ENCODE assay signal across 22 mouse cellular contexts in genomic region chr3:155401763-155402162, GRCm38 (mm10).
"Had no signal": no experiment of that assay in that cellular context is flagged by ENCODE, and none has a peak within 500 bp of the region (broad histone marks: within the 10 kb centered on the region; RNA-seq: fewer than 3 reads in every experiment).

No protein-coding gene starts in this region.

- H3K27ac ChIP-seq: kidney, embryonic 15.5 days; left cerebral cortex, adult 2 months; limb, embryonic 13.5 days; liver, embryonic 14.5 days; midbrain, embryonic 15.5 days; neural tube, embryonic 13.5 days; stomach, postnatal 0 days had no signal

- H3K9ac ChIP-seq: kidney, embryonic 15.5 days; limb, embryonic 13.5 days; liver, embryonic 14.5 days; liver, postnatal 0 days; midbrain, embryonic 15.5 days; neural tube, embryonic 13.5 days had no signal

- ATAC-seq: intestine, postnatal 0 days; liver, postnatal 0 days; midbrain, embryonic 15.5 days had no signal

- H3K4me3 ChIP-seq: kidney, embryonic 15.5 days; left cerebral cortex, adult 2 months; limb, embryonic 13.5 days; midbrain, embryonic 15.5 days; myocyte; neural tube, embryonic 13.5 days had no signal

- H3K36me3 ChIP-seq: kidney, embryonic 15.5 days; limb, embryonic 13.5 days; midbrain, embryonic 15.5 days; neural tube, embryonic 13.5 days had no signal

- DNase-seq: kidney, adult 8-10 months; kidney, postnatal 10 days; kidney, postnatal 36 days; layer of hippocampus, postnatal 36 days; liver; liver, postnatal 0 days; lung, postnatal 14 days; lung, postnatal 4 days; right cerebral cortex, adult 18-20 months; right cerebral cortex, postnatal 14 days; right cerebral cortex, postnatal 4 days; thymus, adult 2 months; thymus, postnatal 25 days had no signal

- H3K4me2 ChIP-seq: kidney, embryonic 15.5 days; limb, embryonic 13.5 days; midbrain, embryonic 15.5 days; neural tube, embryonic 13.5 days had no signal

- H3K9me3 ChIP-seq: kidney, embryonic 15.5 days; limb, embryonic 13.5 days; midbrain, embryonic 15.5 days; neural tube, embryonic 13.5 days had no signal

- H3K4me1 ChIP-seq: kidney, embryonic 15.5 days; limb, embryonic 13.5 days; midbrain, embryonic 15.5 days; neural tube, embryonic 13.5 days had no signal

- H3K27me3 ChIP-seq: kidney, embryonic 15.5 days; limb, embryonic 13.5 days; midbrain, embryonic 15.5 days; neural tube, embryonic 13.5 days had no signal
